Mouse (Mus musculus) cerebellum, postnatal 36 days (tissue): Measurements from ENCODE around the gene Gphb5.

ENCODE experiments used
- DNase-seq, 2 experiments: peaks; one replicate each; pipeline ENCODE4 v3.0.0; 2021 to 2022; ENCODE audit warnings: mixed read lengths in 2 of 2

Gene Gphb5

DNA sequence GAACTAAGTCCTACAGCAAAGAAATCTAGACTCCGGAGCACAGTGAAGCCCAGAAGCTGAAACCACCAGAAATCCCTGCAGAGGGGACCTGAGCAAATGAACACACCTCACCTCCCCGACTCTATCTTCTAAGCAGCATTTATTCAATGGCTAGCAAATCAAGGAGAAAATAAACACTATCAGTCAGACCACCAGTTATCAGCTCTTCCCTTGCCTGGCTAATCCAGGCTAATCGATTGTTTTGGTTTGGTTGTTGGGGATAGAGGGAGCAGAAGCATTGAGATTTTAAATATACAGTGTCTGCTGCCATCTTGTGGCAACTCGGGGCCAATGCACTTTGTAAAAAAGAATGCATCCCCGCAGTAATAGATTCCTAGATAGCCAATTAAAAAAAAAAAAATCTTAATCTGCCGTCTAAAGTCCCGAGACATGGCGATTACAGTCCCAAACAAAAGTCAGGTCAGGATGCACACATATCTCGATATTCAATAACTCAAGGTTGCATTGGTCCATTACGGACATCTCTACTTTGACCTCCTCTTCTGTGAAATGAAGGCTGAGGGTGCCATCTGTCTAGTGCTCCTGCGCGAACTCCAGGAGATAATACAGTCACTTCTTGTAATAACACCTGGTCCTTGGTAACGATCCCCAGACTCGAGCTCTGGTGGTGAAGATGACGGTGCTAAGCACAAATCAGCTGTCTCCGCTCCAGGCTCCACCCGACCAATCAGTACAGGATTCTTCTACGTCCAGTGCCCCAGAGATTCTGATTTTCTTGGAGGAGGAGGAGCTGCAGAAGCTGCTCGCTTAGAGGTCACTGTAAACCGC lies 27.1 kb downstream of the Gphb5 start:
- peak; percentile 47 to 69 for DNase-seq

DNA sequence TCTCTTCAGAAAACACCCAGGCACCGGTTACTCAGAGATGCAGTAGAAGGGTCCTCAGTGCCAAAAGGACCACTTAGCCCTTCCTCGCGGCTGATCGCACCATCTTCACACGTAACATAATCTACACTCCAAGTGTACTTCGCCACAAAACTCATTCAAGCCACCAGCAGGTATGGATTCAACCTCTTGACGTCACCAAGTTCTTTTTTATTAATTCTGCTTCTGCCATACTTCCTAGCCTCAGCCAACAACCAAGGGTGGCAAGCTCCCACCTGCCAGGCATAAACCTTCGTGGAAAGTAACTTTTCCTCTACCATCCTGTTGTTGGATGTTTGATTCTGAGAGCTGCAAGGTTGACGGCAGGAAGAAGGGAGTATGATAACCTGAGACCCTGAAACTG lies 28.1 kb downstream of the Gphb5 start:
- DNase-seq: no peak

DNA sequence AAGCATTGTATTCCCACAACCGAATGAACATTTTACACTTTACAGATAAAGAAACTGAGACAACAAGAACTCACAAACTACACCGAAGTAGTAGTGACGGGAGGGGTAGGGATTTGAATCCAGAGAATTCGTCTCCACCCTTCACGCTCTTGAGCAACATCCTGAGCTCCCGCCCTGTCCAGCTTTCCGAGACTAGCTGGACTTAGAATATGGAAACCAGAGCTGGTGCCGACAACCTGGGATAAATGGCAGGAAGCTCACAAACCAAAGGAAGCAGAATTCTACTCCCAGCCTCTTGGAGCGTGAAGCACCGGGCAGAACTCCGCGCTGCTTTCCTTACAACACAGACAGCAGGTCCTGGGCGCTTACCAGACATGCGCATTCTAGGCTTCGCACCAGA lies 28.7 kb downstream of the Gphb5 start:
- DNase-seq: no peak

DNA sequence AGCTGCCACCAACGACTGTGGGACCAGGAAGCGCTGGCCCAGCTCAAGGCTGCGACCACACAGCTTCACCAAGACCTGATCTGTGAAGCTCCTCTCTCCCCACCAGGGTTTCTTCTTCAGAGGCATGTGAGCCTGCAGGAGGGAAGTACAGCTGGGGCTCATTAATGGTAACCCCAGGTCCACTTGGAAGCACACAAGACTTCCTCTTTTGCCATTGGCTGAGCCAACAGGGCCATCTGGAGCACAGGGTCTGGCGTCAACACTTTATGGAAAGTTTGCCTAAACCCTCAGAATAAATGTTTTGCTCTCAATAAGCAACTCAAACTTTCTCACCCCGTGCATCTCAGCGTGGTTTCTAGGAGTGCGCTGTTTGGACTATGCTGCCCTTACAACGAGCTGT lies 29.4 kb downstream of the Gphb5 start:
- no peak for DNase-seq

DNA sequence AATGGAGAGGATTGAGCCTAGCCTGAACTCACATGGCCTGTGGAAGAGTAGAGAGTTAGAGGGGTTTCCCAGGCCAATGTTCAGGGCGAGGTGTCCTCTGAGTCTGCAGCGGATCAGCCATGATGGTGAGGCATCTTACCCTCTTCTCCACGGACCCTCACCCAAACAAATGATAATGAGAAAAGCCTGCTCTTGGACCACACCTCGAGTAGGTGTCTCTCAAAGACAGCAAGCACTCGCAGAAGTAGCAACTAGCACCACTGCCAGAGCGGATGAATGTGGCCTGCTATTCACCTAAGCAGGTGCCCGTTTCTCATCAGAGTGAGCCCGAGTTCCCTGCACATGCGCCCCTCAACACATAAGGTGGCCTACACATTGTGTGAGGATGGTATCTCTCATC lies 29.9 kb downstream of the Gphb5 start:
- DNase-seq: no peak

DNA sequence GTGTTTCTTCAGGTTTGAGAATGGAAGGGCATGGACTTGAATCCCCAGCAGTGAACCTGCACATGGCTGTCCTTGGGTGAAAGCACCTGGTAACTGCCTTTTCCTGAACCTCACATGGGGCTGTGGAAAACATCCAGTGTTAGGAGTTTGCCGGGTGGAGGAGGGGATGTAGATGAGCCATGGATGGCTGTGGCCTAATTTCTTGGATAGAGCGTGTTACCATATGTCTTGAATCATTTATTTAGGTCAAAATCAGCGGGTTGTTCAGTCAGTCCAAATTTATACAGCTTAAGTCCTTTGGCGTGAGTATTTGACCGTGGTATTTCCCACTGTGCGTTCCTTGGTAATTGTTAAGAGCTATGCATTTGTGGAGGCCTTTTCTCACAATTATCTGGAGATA lies 40.5 kb downstream of the Gphb5 start:
- DNase-seq: peak; percentile 55 to 70

DNA sequence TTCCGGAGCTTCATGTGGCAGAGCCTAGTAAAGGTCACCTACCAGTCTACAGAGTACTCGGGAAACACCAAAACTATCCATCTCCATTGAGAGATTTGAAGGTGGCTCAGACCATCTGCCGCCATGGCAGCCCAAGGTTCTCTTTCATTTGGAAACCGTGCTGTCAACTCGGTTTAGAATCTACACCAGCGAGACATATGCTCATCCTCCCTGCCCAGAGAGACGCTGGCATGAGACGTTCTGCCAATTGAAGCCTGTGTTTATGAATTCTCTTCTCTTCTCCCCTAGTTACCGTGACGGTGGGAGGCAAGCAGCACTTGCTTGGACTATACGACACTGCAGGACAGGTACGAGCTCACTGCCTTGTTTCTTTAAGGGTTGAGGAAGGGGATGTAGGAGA lies 41.5 kb downstream of the Gphb5 start:
- DNase-seq: peak; percentile 70 to 71

DNA sequence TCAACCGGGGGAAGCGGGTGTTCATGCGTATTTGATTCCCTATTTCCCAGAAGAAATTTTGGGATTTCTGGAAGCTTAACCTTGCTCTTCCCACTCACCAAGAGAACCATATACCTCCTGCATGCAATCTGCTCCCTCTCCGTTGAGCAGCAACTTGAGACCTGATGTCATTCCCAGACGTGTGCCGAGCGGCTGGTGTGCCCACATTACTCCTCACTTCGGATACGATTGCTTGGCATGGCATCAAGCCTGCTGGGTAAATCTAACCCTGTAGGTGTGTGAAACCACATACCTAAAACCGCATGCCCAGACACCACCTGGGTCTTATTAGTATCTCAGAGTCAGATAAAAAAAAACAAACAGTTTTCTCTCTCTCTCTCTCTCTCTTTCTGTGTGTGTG lies 42.1 kb downstream of the Gphb5 start:
- DNase-seq: no peak

DNA sequence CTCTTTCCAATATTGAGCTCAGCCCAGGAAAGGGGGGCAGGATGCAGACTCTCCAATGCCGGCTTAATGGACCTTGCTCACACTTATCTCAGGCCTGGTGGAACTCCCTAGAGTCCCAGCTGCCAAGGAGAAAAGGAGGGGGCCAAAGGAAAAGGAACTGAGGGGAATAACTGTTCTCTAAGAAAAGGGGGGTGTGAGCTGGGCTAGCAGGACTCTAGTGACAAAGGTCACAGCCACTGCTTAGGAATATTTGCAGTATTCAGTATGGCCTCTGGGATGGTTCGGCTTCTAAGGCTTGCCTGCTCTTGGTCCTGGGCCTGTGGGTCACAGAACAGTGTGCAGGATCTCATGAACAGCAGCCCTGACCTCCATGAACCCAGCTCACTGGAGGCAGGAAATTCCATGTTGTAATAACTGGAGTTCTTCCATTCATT lies 47.1 kb downstream of the Gphb5 start:
- DNase-seq: no peak

DNA sequence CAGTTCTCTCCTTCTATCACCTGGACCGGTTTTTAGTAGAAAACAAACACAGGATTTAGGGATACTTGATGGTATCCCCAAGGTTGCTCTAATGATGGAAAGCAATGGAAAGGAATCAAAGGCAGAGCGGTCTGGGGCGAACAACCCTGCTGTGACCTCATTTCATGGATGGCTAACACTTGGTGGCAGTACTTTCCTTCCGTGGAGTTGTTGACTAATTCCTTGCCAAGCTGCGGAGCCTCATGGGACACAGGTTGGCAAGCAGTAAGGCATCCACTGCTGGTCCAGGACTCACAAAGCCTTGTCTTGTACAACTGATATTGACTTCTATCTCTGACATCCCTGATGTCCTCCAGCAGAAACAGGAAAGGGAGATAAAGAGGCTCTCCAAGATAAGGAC lies 48.1 kb downstream of the Gphb5 start:
- DNase-seq: peak; percentile 37 to 55

DNA sequence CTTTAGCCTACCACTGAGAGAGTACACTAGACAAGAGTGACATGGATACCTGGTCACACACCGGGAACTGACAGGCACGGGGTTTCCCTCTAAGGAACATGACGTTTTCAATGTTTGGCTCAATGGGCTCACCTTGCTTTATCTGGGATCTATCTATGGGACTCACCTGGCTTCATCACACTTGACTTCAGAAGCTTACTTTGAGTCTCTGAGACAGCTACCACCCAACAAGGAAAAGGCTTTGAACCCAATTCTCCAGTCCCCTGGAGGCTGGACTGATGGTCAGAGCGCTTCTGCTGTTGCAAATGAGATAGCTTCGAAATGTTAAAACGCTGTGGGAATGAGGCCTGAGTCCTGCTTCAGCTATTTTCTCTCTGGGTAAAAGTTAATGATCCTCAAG lies 49.2 kb downstream of the Gphb5 start:
- DNase-seq: no peak

DNA sequence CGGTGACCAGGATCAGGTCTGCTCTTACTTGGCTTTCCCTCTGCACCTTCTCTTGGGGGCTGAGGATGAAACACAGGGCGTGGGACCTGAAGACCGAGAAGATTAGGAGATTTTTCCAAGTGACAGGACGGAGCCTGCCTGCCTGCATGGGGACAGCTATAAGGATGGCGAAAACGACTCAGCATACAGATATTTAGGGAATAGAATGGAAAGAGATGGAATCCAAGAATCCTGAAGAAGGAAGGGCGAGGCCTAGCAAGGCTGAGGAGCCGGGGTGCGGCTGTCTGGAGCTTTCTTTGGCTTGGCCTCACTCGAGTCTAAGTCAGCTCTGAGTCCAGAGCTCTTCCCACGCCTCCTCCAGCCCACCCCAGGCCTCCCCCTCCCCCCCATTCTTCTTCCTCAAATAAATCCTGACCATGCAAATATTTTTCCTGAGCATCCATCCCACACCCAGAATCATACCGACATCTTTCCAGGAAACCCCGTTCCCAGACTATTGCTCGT lies 50.9 kb downstream of the Gphb5 start:
- DNase-seq: no peak

DNA sequence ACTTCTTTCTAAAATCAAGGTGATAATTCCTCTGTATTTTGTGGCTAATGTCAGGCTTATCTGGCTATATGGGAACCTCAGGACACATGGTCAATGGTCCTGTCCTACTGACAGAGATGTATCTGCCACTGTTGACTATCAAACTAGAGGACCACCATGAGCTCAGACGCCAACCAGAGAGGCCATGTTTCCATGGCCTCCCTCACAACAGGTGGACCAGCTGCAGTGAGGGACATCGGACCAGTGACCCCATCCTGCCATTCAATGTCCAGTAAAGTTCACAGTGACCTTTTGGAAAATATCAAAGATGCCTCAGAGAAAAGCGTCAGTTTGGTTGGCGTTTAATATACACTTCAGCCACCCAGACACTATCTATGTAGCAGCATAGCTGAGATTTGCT lies 52.2 kb downstream of the Gphb5 start:
- DNase-seq: no peak

DNA sequence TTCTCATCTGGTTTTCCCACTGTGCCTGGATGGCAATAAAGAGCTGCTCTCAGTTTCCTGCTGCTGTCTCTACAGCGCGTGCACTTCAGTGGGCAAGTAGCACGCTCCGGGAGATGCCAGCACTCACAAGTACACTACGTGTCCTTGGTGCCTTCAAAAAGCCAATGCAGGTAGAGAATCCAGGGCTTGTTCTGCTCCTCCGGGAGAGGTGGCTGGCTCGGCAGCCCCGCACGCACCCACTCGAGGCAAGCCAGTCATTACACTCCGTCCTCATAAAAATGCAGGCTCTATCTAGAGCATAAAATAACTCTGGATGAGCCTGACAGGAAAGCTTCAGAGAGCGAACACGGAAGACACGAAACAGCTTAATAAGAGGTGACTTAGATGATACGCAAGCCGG lies 54.1 kb downstream of the Gphb5 start:
- no peak for DNase-seq
